Mouse (Mus musculus) kidney, postnatal 36 days (tissue): Measurements from ENCODE around the gene Mlkl.
A peak's percentile ranks its signal among the peaks of the same experiment; 100 is the strongest.
"Not testable (repeated sequence)": the region's sequence is repeated elsewhere in the genome, so short reads cannot be mapped to it uniquely, and the experiment has no call there.

Experiments
- DNase-seq, 2 experiments: peaks; one replicate each; pipeline ENCODE4 v3.0.0; 2021 to 2022; ENCODE audit warnings: mixed read lengths in 2 of 2

Mlkl gene

GRCm38 (mm10) chr8:111337890-111338347 is at the start of gene Mlkl:
Mlkl (minus strand) TSS chr8:111338177.
- peak; percentile 63 to 73 for DNase-seq

GRCm38 (mm10) chr8:111385915-111386314 is 47.9 kb upstream of the Mlkl start:
- DNase-seq: peak in 1 of 2 experiments; percentile 25

- no peak for DNase-seq
Observed at GRCm38 (mm10) chr8:111384628-111385027, 46.7 kb upstream of the Mlkl start.

- DNase-seq: no peak
Observed at GRCm38 (mm10) chr8:111375192-111375591, 37.2 kb upstream of the Mlkl start.

- DNase-seq: no peak
Observed at GRCm38 (mm10) chr8:111369711-111370110, 31.7 kb upstream of the Mlkl start.

- no peak for DNase-seq
Observed at GRCm38 (mm10) chr8:111367350-111367749, 29.4 kb upstream of the Mlkl start.

GRCm38 (mm10) chr8:111366610-111367234 is 28.7 kb upstream of the Mlkl start:
- peak; percentile 80 to 93 for DNase-seq

GRCm38 (mm10) chr8:111363489-111363888 is 25.5 kb upstream of the Mlkl start:
- DNase-seq: peak; percentile 11 to 26

GRCm38 (mm10) chr8:111360579-111361209 is 22.7 kb upstream of the Mlkl start:
- DNase-seq: peak; percentile 26 to 40

- DNase-seq: no peak
Observed at GRCm38 (mm10) chr8:111359936-111360335, 22.0 kb upstream of the Mlkl start.

GRCm38 (mm10) chr8:111358905-111359304 is 20.9 kb upstream of the Mlkl start:
- DNase-seq: no peak

- peak in 1 of 2 experiments; percentile 19 for DNase-seq
Observed at GRCm38 (mm10) chr8:111357433-111357832, 19.5 kb upstream of the Mlkl start.

GRCm38 (mm10) chr8:111353497-111353896 is 15.5 kb upstream of the Mlkl start:
- DNase-seq: no peak

GRCm38 (mm10) chr8:111352289-111352688 is 14.3 kb upstream of the Mlkl start:
- DNase-seq: no peak

GRCm38 (mm10) chr8:111350577-111350976 is 12.6 kb upstream of the Mlkl start:
- DNase-seq: no peak

- peak; percentile 83 to 94 for DNase-seq
Observed at GRCm38 (mm10) chr8:111343225-111343624, 5.2 kb upstream of the Mlkl start.

GRCm38 (mm10) chr8:111340186-111340585 is 2.2 kb upstream of the Mlkl start:
- DNase-seq: no peak

- peak in 1 of 2 experiments; percentile 16 for DNase-seq
Observed at GRCm38 (mm10) chr8:111338370-111339208, 612 bp upstream of the Mlkl start.

- DNase-seq: peak; percentile 29 to 37
Observed at GRCm38 (mm10) chr8:111337311-111337889, 577 bp downstream of the Mlkl start.

GRCm38 (mm10) chr8:111336692-111337091 is 1.3 kb downstream of the Mlkl start:
- no peak for DNase-seq

- DNase-seq: no peak
Observed at GRCm38 (mm10) chr8:111325222-111325790, 12.7 kb downstream of the Mlkl start.

GRCm38 (mm10) chr8:111314729-111315128 is 23.2 kb downstream of the Mlkl start:
- DNase-seq: no peak

- not testable (repeated sequence) for DNase-seq
Observed at GRCm38 (mm10) chr8:111313961-111314360, 24.0 kb downstream of the Mlkl start.
